Mouse (Mus musculus): ENCODE data around the gene Slc39a8. TPM values are rescaled to one million over a fixed set of nuclear protein-coding genes. Genes with fewer than 3 reads are reported as not detected.

Slc39a8 gene
- polyA plus RNA-seq, 2 experiments, result 27.5 to 55.4 TPM

DNA sequence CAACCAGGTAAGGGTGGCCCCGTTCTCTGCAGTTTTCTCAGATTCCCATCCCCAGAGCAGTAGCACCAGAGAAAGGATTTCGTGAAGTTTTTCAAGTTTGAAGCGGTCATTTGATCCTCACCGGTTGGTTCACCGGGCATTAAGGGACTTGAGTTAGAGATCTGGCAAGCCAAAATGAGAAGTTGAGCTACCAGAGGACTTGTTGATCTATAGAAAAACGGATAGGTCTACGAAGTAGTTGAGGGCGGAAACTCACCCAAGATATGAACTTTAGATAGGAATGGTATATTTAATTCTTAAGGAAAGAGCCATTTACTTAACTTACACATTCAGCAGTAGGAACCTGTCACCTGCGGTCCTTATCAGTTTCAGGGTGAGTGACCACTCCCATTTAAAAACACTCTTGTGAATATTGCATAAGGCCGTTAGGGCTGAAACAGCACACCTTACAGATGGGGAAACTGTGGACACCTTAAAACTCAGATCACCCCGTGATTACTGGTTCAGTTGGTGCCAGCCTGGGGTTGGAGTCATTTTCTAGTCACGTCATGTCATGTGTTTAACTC, 1.7 kb downstream of the Slc39a8 start:
- H3K4me1 ChIP-seq (replicated peaks; ENCODE audit: control insufficient read depth in 2 of 2, insufficient read depth in 2 of 2, low read length in 1 of 2), result peaks cover 24 to 25% of the 10 kb centered on the region in 2 experiments
- ATAC-seq (ENCODE audit: insufficient read depth), result no peak
- 3% methylated on average over 12 of the region's 12 CpGs for WGBS (ENCODE audit: insufficient replicate concordance)

DNA sequence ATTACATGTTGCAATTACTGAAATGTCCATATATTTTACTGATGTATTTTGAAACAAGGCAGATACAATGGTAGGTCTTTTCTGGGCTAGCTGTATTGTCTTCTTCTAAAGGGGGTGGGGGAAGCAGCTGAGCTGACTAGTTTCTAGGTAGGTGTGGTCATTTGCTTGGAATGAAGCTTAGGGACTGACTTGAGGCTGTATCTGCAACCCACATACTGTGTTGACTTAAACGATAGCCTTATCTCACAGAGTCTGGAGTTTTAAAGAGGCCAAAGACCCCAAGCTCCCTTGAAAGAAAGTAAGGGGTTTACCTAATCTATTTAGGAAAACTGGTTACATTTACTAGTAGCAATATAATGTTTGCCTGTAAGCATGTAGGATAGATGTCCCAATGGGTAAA, 2.9 kb downstream of the Slc39a8 start:
- H3K4me3 ChIP-seq (ENCODE audit: insufficient read depth in 1 of 2, low read depth in 2 of 2, low read length in 2 of 2), result peak overlapping the region; percentile 71 to 95

More for the DNA sequence above, 1.7 kb downstream of the Slc39a8 start:
- TF ChIP-seq CTCF (IDR thresholded peaks at IDR 0.05; ENCODE audit: low read depth) (no peak), EP300 (IDR thresholded peaks at IDR 0.05; ENCODE audit: low read depth) (no peak)
- H3K9me3 ChIP-seq (ENCODE audit: control insufficient read depth, low read length), result no peaks in the 10 kb centered on the region
- H3K4me3 ChIP-seq (ENCODE audit: insufficient read depth in 1 of 2, low read depth in 2 of 2, low read length in 2 of 2), result peak overlapping the region; percentile 71 to 95
- H3K27me3 ChIP-seq (ENCODE audit: control insufficient read depth, insufficient read depth, low read length), result no peaks in the 10 kb centered on the region
- peaks cover 24% of the 10 kb centered on the region for H3K36me3 ChIP-seq (replicated peaks; ENCODE audit: control insufficient read depth, insufficient read depth, low read depth)
- H3K4me2 ChIP-seq (ENCODE audit: low read depth), result peak overlapping the region; percentile 87
- H3K9ac ChIP-seq (replicated peaks), result peak overlapping the region; percentile 92
- DNase-seq (ENCODE audit: low read depth in 3 of 3, low spot score in 3 of 3), result peak in 1 of 3 experiments; percentile 49
- peak overlapping the region; percentile 95 for H3K27ac ChIP-seq

DNA sequence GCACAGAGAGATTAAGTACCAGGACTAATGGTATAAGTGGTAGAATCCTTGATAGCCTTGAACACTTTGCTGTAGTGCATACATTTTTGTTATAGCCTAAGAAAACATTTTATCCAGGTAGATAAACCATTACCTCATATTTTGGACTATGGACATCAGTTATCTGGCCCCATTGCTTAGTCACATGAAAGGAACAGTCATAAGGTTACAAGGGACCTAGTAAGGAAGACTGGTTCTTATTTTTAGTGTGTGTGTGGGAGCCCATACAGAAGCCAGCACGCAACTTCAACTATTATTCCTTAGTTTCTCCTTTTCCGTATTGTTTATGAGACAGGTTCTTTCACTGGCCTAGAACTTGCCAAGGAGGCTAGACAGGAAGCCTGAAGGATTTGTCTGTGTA, 7.4 kb downstream of the Slc39a8 start:
- no peak for DNase-seq (ENCODE audit: low read depth in 3 of 3, low spot score in 3 of 3)
- Histone ChIP-seq H3K9me3 (ENCODE audit: control insufficient read depth, low read length) (no peaks in the 10 kb centered on the region), H3K4me1 (replicated peaks; ENCODE audit: control insufficient read depth in 2 of 2, insufficient read depth in 2 of 2, low read length in 1 of 2) (peaks cover 16 to 23% of the 10 kb centered on the region in 2 experiments), H3K4me3 (ENCODE audit: insufficient read depth in 1 of 2, low read depth in 2 of 2, low read length in 2 of 2) (no peak overlapping the region), H3K4me2 (ENCODE audit: low read depth) (no peak overlapping the region), H3K36me3 (replicated peaks; ENCODE audit: control insufficient read depth, insufficient read depth, low read depth) (peaks cover 39% of the 10 kb centered on the region), H3K27ac (no peak overlapping the region), H3K9ac (replicated peaks) (no peak overlapping the region), H3K27me3 (ENCODE audit: control insufficient read depth, insufficient read depth, low read length) (no peaks in the 10 kb centered on the region)
- no peak for TF ChIP-seq CTCF (IDR thresholded peaks at IDR 0.05; ENCODE audit: low read depth)
- no peak for TF ChIP-seq EP300 (IDR thresholded peaks at IDR 0.05; ENCODE audit: low read depth)
- 92% methylated on average over 2 of the region's 2 CpGs for WGBS (ENCODE audit: insufficient replicate concordance)
- ATAC-seq (ENCODE audit: insufficient read depth), result no peak

More for the DNA sequence above, 2.9 kb downstream of the Slc39a8 start:
- DNase-seq (ENCODE audit: low read depth in 3 of 3, low spot score in 3 of 3), result peak; percentile 64 to 68 (median 66)
- Histone ChIP-seq H3K4me2 (ENCODE audit: low read depth) (peak overlapping the region; percentile 87), H3K27ac (peak overlapping the region; percentile 95), H3K9me3 (ENCODE audit: control insufficient read depth, low read length) (no peaks in the 10 kb centered on the region), H3K27me3 (ENCODE audit: control insufficient read depth, insufficient read depth, low read length) (no peaks in the 10 kb centered on the region), H3K9ac (replicated peaks) (peak overlapping the region; percentile 92), H3K36me3 (replicated peaks; ENCODE audit: control insufficient read depth, insufficient read depth, low read depth) (peaks cover 28% of the 10 kb centered on the region), H3K4me1 (replicated peaks; ENCODE audit: control insufficient read depth in 2 of 2, insufficient read depth in 2 of 2, low read length in 1 of 2) (peaks cover 24 to 26% of the 10 kb centered on the region in 2 experiments)
- TF ChIP-seq CTCF (IDR thresholded peaks at IDR 0.05; ENCODE audit: low read depth) (no peak), EP300 (IDR thresholded peaks at IDR 0.05; ENCODE audit: low read depth) (peak; percentile 83)
- WGBS (ENCODE audit: insufficient replicate concordance), result 0% methylated on average over 1 of the region's 1 CpGs
- ATAC-seq (ENCODE audit: insufficient read depth), result peak; percentile 52

DNA sequence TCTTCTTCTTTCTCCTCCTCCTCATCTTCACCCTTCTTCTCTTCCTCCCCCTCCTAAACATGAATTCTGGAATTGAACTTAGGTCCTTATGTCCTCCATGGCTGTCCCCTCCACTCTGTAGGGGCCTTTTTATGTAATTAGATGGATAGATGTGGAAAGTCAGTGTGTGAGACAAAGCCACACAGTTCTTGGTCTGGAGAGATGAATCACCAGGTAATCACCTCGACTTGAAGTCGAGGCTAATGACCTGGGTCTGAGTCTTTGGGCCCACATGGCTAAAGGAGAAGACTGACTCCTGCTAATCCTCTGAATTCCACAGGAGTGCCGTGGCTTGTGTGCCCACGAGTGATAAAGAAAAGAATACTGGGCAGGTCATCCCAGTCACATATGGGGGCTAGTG, 7.8 kb downstream of the Slc39a8 start:
- Histone ChIP-seq H3K27ac (no peak overlapping the region), H3K9ac (replicated peaks) (no peak overlapping the region; the same call in 1 of the 2 replicates), H3K27me3 (ENCODE audit: control insufficient read depth, insufficient read depth, low read length) (no peaks in the 10 kb centered on the region), H3K4me1 (replicated peaks; ENCODE audit: control insufficient read depth in 2 of 2, insufficient read depth in 2 of 2, low read length in 1 of 2) (peaks cover 16 to 23% of the 10 kb centered on the region in 2 experiments), H3K4me3 (ENCODE audit: insufficient read depth in 1 of 2, low read depth in 2 of 2, low read length in 2 of 2) (no peak overlapping the region), H3K36me3 (replicated peaks; ENCODE audit: control insufficient read depth, insufficient read depth, low read depth) (peaks cover 39% of the 10 kb centered on the region), H3K4me2 (ENCODE audit: low read depth) (no peak overlapping the region), H3K9me3 (ENCODE audit: control insufficient read depth, low read length) (no peaks in the 10 kb centered on the region)
- DNase-seq (ENCODE audit: low read depth in 3 of 3, low spot score in 3 of 3), result no peak
- no peak for TF ChIP-seq EP300 (IDR thresholded peaks at IDR 0.05; ENCODE audit: low read depth)
- TF ChIP-seq CTCF (IDR thresholded peaks at IDR 0.05; ENCODE audit: low read depth), result no peak
- WGBS (ENCODE audit: insufficient replicate concordance), result 60% methylated on average over 4 of the region's 4 CpGs
- ATAC-seq (ENCODE audit: insufficient read depth), result no peak

DNA sequence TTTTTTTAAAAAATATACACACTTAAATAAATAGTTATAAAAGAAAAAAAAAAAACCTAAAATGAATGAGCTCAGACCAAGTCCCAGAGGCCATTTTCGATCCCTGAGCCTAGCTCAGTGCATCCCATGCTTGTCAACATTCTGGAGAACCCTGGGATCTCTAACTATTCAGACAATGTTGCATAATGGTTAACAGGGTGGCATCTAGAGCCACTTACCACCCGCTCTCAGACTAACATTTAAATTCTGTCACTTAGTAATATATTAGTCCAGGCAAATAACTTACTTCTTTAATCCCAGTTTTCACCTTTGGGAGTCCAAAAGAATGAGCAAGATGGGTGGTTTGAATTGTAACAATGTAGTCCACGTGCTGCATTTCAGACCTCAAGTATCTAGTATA, 9.9 kb downstream of the Slc39a8 start:
- Histone ChIP-seq H3K27me3 (ENCODE audit: control insufficient read depth, insufficient read depth, low read length) (no peaks in the 10 kb centered on the region), H3K36me3 (replicated peaks; ENCODE audit: control insufficient read depth, insufficient read depth, low read depth) (peaks cover 28% of the 10 kb centered on the region), H3K4me3 (ENCODE audit: insufficient read depth in 1 of 2, low read depth in 2 of 2, low read length in 2 of 2) (no peak overlapping the region), H3K4me2 (ENCODE audit: low read depth) (no peak overlapping the region), H3K9me3 (ENCODE audit: control insufficient read depth, low read length) (no peaks in the 10 kb centered on the region), H3K27ac (no peak overlapping the region), H3K4me1 (replicated peaks; ENCODE audit: control insufficient read depth in 2 of 2, insufficient read depth in 2 of 2, low read length in 1 of 2) (peaks cover under 1 to 12% of the 10 kb centered on the region in 2 experiments), H3K9ac (replicated peaks) (no peak overlapping the region)
- no peak for DNase-seq (ENCODE audit: low read depth in 3 of 3, low spot score in 3 of 3)
- 86% methylated on average over 3 of the region's 3 CpGs for WGBS (ENCODE audit: insufficient replicate concordance)
- ATAC-seq (ENCODE audit: insufficient read depth), result no peak
- TF ChIP-seq CTCF (IDR thresholded peaks at IDR 0.05; ENCODE audit: low read depth) (no peak), EP300 (IDR thresholded peaks at IDR 0.05; ENCODE audit: low read depth) (no peak)

Measured in liver, embryonic 14.5 days (tissue).